Mouse (Mus musculus) heart, adult 2 months (tissue): ENCODE measurements around the gene Gm49510.

ENCODE experiments used
- CTCF ChIP-seq: fragments of 200-600 bp; IDR thresholded peaks from 2 replicates; pipeline ENCODE4 v1.8.1; 2022; ENCODE audit warnings: antibody characterized with exemption, mild to moderate bottlenecking, moderate library complexity
- POLR2A ChIP-seq: fragments of 200-500 bp; IDR thresholded peaks from 2 replicates; pipeline ENCODE4 v1.6.1; 2011; ENCODE audit warnings: mild to moderate bottlenecking, low read depth, low read length, control low read depth; ENCODE audit not compliant: insufficient read depth

DNA sequence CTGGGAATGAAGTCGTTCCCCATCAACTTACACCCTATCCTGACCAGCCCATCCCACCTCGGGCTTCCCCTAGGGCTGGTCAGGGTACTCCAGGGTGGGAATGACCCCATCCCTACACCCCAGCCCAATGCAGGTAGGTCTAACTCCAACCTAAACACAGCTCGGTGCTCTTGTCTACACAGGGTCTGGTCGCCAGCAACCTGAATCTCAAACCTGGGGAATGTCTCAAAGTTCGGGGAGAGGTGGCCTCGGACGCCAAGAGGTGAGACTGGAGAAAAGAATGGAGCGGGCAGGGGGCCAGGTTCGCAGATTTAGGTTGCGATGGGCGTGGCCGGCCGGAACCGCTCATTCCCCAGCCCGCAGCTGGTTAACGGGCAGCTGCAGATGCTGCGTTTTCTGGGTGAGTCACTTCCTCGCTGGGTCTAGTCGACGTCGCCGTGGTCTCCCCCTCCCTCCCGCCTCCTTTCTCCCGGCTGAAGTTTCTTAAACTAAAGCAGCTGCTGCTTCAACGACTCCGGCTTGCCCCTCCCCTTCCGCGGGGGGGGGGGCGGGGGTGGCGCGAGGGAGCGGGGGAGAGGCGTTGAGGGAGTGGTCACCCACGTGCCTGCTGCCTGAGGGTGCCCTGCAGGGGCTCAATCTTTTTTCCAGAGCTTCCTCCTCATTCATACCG lies 28.5 kb downstream of the Gm49510 start:
- no peak for TF ChIP-seq CTCF
- TF ChIP-seq POLR2A = peak; percentile 70
